ENCODE assay signal across 25 mouse cellular contexts in genomic region chr3:96411821-96412220, GRCm38 (mm10). TPM values are rescaled to one million over a fixed set of nuclear protein-coding genes. Genes with fewer than 3 reads are reported as not detected.
DNase-seq lines count a peak whose midpoint lies in the region; ATAC-seq and TF ChIP-seq lines count a peak whose summit lies in the region.
"Had no signal": no experiment of that assay in that cellular context is flagged by ENCODE, and none has a peak within 500 bp of the region (broad histone marks: within the 10 kb centered on the region; RNA-seq: fewer than 3 reads in every experiment).

No protein-coding gene starts in this region.

- H3K9ac ChIP-seq in liver, embryonic 14.5 days (replicated peaks) = no peak overlapping the region
- no peak overlapping the region for H3K9ac ChIP-seq in CH12.LX (ENCODE audit: insufficient read depth, low read depth)
- no peak overlapping the region for H3K9ac ChIP-seq in stomach, postnatal 0 days (ENCODE audit: low read length)
- H3K9ac ChIP-seq in forebrain, embryonic 12.5 days = no peak overlapping the region
- H3K9ac ChIP-seq: embryonic facial prominence, embryonic 13.5 days; heart, embryonic 12.5 days; hindbrain, embryonic 15.5 days had no signal

- no peaks in the 10 kb centered on the region for H3K9me3 ChIP-seq in liver, embryonic 14.5 days (ENCODE audit: control insufficient read depth, low read length)
- H3K9me3 ChIP-seq in CH12.LX (replicated peaks; ENCODE audit: low read length) = no peaks in the 10 kb centered on the region
- no peaks in the 10 kb centered on the region for H3K9me3 ChIP-seq in stomach, postnatal 0 days (ENCODE audit: control insufficient read depth, low read length)
- H3K9me3 ChIP-seq in forebrain, embryonic 12.5 days = no peaks in the 10 kb centered on the region
- H3K9me3 ChIP-seq: embryonic facial prominence, embryonic 13.5 days; heart, embryonic 12.5 days; hindbrain, embryonic 15.5 days had no signal

- 0 out of 2 replicates have a peak, but pooled peaks have one; percentile 19 for TF ChIP-seq CTCF in liver, embryonic 14.5 days (IDR thresholded peaks at IDR 0.05; ENCODE audit: low read depth)
- peak in 1 of 2 experiments; percentile 35; a peak in 2 of 4 replicates for TF ChIP-seq CTCF in CH12.LX (conservative IDR thresholded peaks at IDR 0.05 in 1 of 2, IDR thresholded peaks at IDR 0.05 in 1 of 2; ENCODE audit: low read depth in 2 of 2, low read length in 2 of 2)
- peak; percentile 13; the same call in 1 of the 2 replicates for TF ChIP-seq CTCF in stomach, postnatal 0 days (IDR thresholded peaks at IDR 0.05; ENCODE audit: low read depth)

- WGBS in liver, embryonic 14.5 days (ENCODE audit: insufficient replicate concordance) = 64% methylated on average over 3 of the region's 3 CpGs
- 84% methylated on average over 3 of the region's 3 CpGs for WGBS in stomach, postnatal 0 days
- WGBS in forebrain, embryonic 12.5 days = 77% methylated on average over 3 of the region's 3 CpGs

- no peak for ATAC-seq in liver, embryonic 14.5 days (ENCODE audit: insufficient read depth)
- ATAC-seq in stomach, postnatal 0 days (ENCODE audit: low FRiP score, low TSS enrichment) = no peak
- no peak for ATAC-seq in forebrain, embryonic 12.5 days (ENCODE audit: low FRiP score)
- ATAC-seq: activated CD4-positive, CD25-positive, alpha-beta regulatory T cell, adult 4 months; forebrain, embryonic 14.5 days; inflammation-experienced regulatory T-cells, adult 6 months had no signal

- dilution Hi-C loops in CH12.LX (cut with MboI; ENCODE audit: extremely low pct_ligation_motif_present, extremely low pct_unique_long_range_greater_than_20kb, low sequenced_read_pairs) = no loop called here

- peaks cover 9% of the 10 kb centered on the region for H3K27me3 ChIP-seq in liver, embryonic 14.5 days (ENCODE audit: control insufficient read depth, insufficient read depth, low read length)
- no peaks in the 10 kb centered on the region for H3K27me3 ChIP-seq in CH12.LX (replicated peaks)
- 0 out of 2 replicates have a peak, but pooled peaks cover 4% of the 10 kb centered on the region for H3K27me3 ChIP-seq in stomach, postnatal 0 days (ENCODE audit: control insufficient read depth, insufficient read depth, low read length)
- H3K27me3 ChIP-seq in forebrain, embryonic 12.5 days = peaks cover 47% of the 10 kb centered on the region

- H3K79me2 ChIP-seq in CH12.LX (replicated peaks; ENCODE audit: control insufficient read depth, extremely low read depth, insufficient read depth, poor library complexity, severe bottlenecking) = no peaks in the 10 kb centered on the region

- H3K27ac ChIP-seq in liver, embryonic 14.5 days = no peak overlapping the region
- no peak overlapping the region for H3K27ac ChIP-seq in CH12.LX (ENCODE audit: insufficient read depth, low read depth)
- no peak overlapping the region for H3K27ac ChIP-seq in stomach, postnatal 0 days (replicated peaks)
- H3K27ac ChIP-seq in forebrain, embryonic 12.5 days = no peak overlapping the region
- H3K27ac ChIP-seq: embryonic facial prominence, embryonic 13.5 days; gastrocnemius, adult 2 months; hindbrain, embryonic 10.5 days; hindbrain, embryonic 15.5 days had no signal

- in situ Hi-C loops in CH12.LX (cut with MboI; ENCODE audit: low pct_ligation_motif_present, low pct_unique_long_range_greater_than_20kb, low sequenced_read_pairs) = loop anchor here (5.0 to 10.0 kb wide), 2 partner anchors 77 to 130 kb away; no protein-coding TSS in a partner anchor

- TF ChIP-seq POLR2A in CH12.LX (IDR thresholded peaks at IDR 0.05; ENCODE audit: low read depth, low read length) = no peak

- H3K4me1 ChIP-seq in liver, embryonic 14.5 days (replicated peaks; ENCODE audit: control insufficient read depth in 2 of 2, insufficient read depth in 2 of 2, low read length in 1 of 2) = peaks cover 9 to 22% of the 10 kb centered on the region in 2 experiments
- H3K4me1 ChIP-seq in CH12.LX (ENCODE audit: control insufficient read depth in 1 of 2, insufficient read depth in 2 of 2) = peaks cover 0 to 14% of the 10 kb centered on the region in 2 experiments; a peak in 2 of 4 replicates
- no peaks in the 10 kb centered on the region for H3K4me1 ChIP-seq in stomach, postnatal 0 days (replicated peaks; ENCODE audit: control insufficient read depth, insufficient read depth)
- peaks cover 14% of the 10 kb centered on the region for H3K4me1 ChIP-seq in forebrain, embryonic 12.5 days

- no peak for TF ChIP-seq EP300 in liver, embryonic 14.5 days (IDR thresholded peaks at IDR 0.05; ENCODE audit: low read depth)
- TF ChIP-seq EP300 in CH12.LX (IDR thresholded peaks at IDR 0.05; ENCODE audit: low read length) = no peak
- no peak for TF ChIP-seq EP300 in stomach, postnatal 0 days (optimal IDR thresholded peaks at IDR 0.05)

- no peak; the same call in 1 of the 2 replicates for TF ChIP-seq RAD21 in CH12.LX (IDR thresholded peaks at IDR 0.05; ENCODE audit: low read depth, low read length)

- H3K4me3 ChIP-seq in liver, embryonic 14.5 days (ENCODE audit: insufficient read depth in 1 of 2, low read depth in 2 of 2, low read length in 2 of 2) = no peak overlapping the region
- no peak overlapping the region for H3K4me3 ChIP-seq in CH12.LX (replicated peaks in 1 of 3; ENCODE audit: low read depth in 2 of 3, low read length in 2 of 3, poor library complexity in 1 of 3)
- H3K4me3 ChIP-seq in stomach, postnatal 0 days (ENCODE audit: low read depth, low read length) = no peak overlapping the region
- H3K4me3 ChIP-seq in forebrain, embryonic 12.5 days (replicated peaks) = no peak overlapping the region
- H3K4me3 ChIP-seq: embryonic facial prominence, embryonic 13.5 days; gastrocnemius, adult 2 months; heart, embryonic 12.5 days; hindbrain, embryonic 10.5 days; hindbrain, embryonic 15.5 days had no signal

- DNase-seq in liver, embryonic 14.5 days (ENCODE audit: low read depth in 3 of 3, low spot score in 3 of 3) = no peak
- DNase-seq in liver (no peak), 416B (ENCODE audit: low read depth) (peak; percentile 18), CH12.LX (ENCODE audit: extremely low read depth) (no peak)
- no peak for DNase-seq in stomach, postnatal 0 days (ENCODE audit: low spot score)
- no peak for DNase-seq in ovary, postnatal 14 days (ENCODE audit: low spot score)
- DNase-seq: adrenal gland, postnatal 25 days; cerebellum, adult 18-20 months; cerebellum, adult 9-11 months; cerebellum, postnatal 36 days; gastrocnemius, adult 2 months; gastrocnemius, postnatal 25 days had no signal

- no peaks in the 10 kb centered on the region; the same call in 1 of the 2 replicates for H3K36me3 ChIP-seq in liver, embryonic 14.5 days (replicated peaks; ENCODE audit: control insufficient read depth, insufficient read depth, low read depth)
- H3K36me3 ChIP-seq in CH12.LX (replicated peaks in 1 of 2; ENCODE audit: control insufficient read depth in 1 of 2, insufficient read depth in 1 of 2, low read length in 1 of 2) = peaks cover 0 to 5% of the 10 kb centered on the region in 2 experiments
- H3K36me3 ChIP-seq in stomach, postnatal 0 days (ENCODE audit: control insufficient read depth, insufficient read depth, low read length) = no peaks in the 10 kb centered on the region
- H3K36me3 ChIP-seq in forebrain, embryonic 12.5 days (replicated peaks) = no peaks in the 10 kb centered on the region
- H3K36me3 ChIP-seq: heart, embryonic 12.5 days; hindbrain, embryonic 15.5 days had no signal

- no peak overlapping the region for H3K4me2 ChIP-seq in liver, embryonic 14.5 days (ENCODE audit: low read depth)
- H3K4me2 ChIP-seq in CH12.LX (ENCODE audit: insufficient read depth, low read depth, poor library complexity, severe bottlenecking) = no peak overlapping the region
- H3K4me2 ChIP-seq in stomach, postnatal 0 days (replicated peaks; ENCODE audit: low read depth) = no peak overlapping the region
- H3K4me2 ChIP-seq in forebrain, embryonic 12.5 days = no peak overlapping the region
- H3K4me2 ChIP-seq: embryonic facial prominence, embryonic 13.5 days; heart, embryonic 12.5 days; hindbrain, embryonic 15.5 days had no signal

TF ChIP-seq in CH12.LX, 34 proteins besides CTCF, POLR2A, EP300 and RAD21:
- TF ChIP-seq SMC3 (IDR thresholded peaks at IDR 0.05; ENCODE audit: low read depth, low read length) (peak; percentile 20), RCOR1 (conservative IDR thresholded peaks at IDR 0.05; ENCODE audit: low read depth, low read length) (no peak)

RNA-seq across cellular contexts. Expression of gene BC107364, which starts 40.3 kb away (rescaled TPM):
- not detected in 2 replicates for polyA plus RNA-seq in liver, embryonic 14.5 days (2012; rRNA removed)
- polyA plus RNA-seq in liver, embryonic 14.5 days (2014; fragmentation: Nextera tagmentation; extraction: Ambion mirVana) = not detected in 2 replicates
- total RNA-seq in CH12.LX (2012; rRNA removed) (0.13 TPM in 1 of 2 replicates, not detected in the other), CH12.LX (2014; rRNA removed) (not detected in 2 replicates)
- polyA plus RNA-seq in CH12.LX (2012; ENCODE audit: insufficient read length, low read depth) = not detected in 2 replicates
- 0.18 and 0.36 TPM in 2 replicates for polyA plus RNA-seq in stomach, postnatal 0 days (2015; fragmentation: Nextera tagmentation; extraction: Ambion mirVana)
- not detected in 2 replicates for polyA plus RNA-seq in forebrain, embryonic 12.5 days (2016; fragmentation: Nextera tagmentation; extraction: Ambion mirVana)
- total RNA-seq: adrenal gland, adult 18-20 months; adrenal gland, postnatal 25 days; ES-E14; gastrocnemius, adult 2 months; gastrocnemius, postnatal 25 days; granulocyte monocyte progenitor cell, adult 5-6 weeks; heart, adult 8-10 months; heart, postnatal 25 days had no signal
- polyA plus RNA-seq: forebrain, embryonic 14.5 days; hindbrain, embryonic 10.5 days; hindbrain, embryonic 15.5 days; inflammation-experienced regulatory T-cells, adult 6 months had no signal
